Mouse (Mus musculus): ENCODE results near the gene Unkl. TPM values are rescaled to one million over a fixed set of nuclear protein-coding genes. Genes with fewer than 3 reads are reported as not detected.
"Not testable (repeated sequence)": the region's sequence is repeated elsewhere in the genome, so short reads cannot be mapped to it uniquely, and the experiment has no call there.

The Unkl gene
- polyA plus RNA-seq, 1 experiment, result 38.3 TPM

- no peak for TF ChIP-seq POLR2A (IDR thresholded peaks at IDR 0.05; ENCODE audit: low read depth, low read length)
- TF ChIP-seq CTCF (conservative IDR thresholded peaks at IDR 0.05; ENCODE audit: insufficient read depth, insufficient read length, low read depth, low read length), result no peak
- Histone ChIP-seq H3K4me3 (ENCODE audit: insufficient read depth, low read depth, low read length) (no peak overlapping the region), H3K36me3 (ENCODE audit: control insufficient read depth, insufficient read depth, low read length) (no peaks in the 10 kb centered on the region), H3K27me3 (replicated peaks; ENCODE audit: control insufficient read depth, insufficient read depth, low read length) (no peaks in the 10 kb centered on the region), H3K4me1 (ENCODE audit: control insufficient read depth, insufficient read depth, low read length) (peaks cover 37% of the 10 kb centered on the region), H3K27ac (ENCODE audit: insufficient read depth, low read depth, low read length) (no peak overlapping the region)
- no peak for DNase-seq
- WGBS, result 83% methylated on average over 4 of the region's 4 CpGs
Observed at GRCm38 (mm10) chr17:25225659-25226058, 37.5 kb downstream of the Unkl start.

GRCm38 (mm10) chr17:25227991-25228390, 39.8 kb downstream of the Unkl start:
- H3K27ac ChIP-seq (ENCODE audit: insufficient read depth, low read depth, low read length), result peak overlapping the region; percentile 49
- peak; percentile 78 for DNase-seq
- H3K36me3 ChIP-seq (ENCODE audit: control insufficient read depth, insufficient read depth, low read length), result no peaks in the 10 kb centered on the region
- 60% methylated on average over 5 of the region's 5 CpGs for WGBS
- no peak for TF ChIP-seq CTCF (conservative IDR thresholded peaks at IDR 0.05; ENCODE audit: insufficient read depth, insufficient read length, low read depth, low read length)
- peak; percentile 68 for TF ChIP-seq POLR2A (IDR thresholded peaks at IDR 0.05; ENCODE audit: low read depth, low read length)
- peaks cover 27% of the 10 kb centered on the region for H3K4me1 ChIP-seq (ENCODE audit: control insufficient read depth, insufficient read depth, low read length)
- no peaks in the 10 kb centered on the region for H3K27me3 ChIP-seq (replicated peaks; ENCODE audit: control insufficient read depth, insufficient read depth, low read length)
- H3K4me3 ChIP-seq (ENCODE audit: insufficient read depth, low read depth, low read length), result peak overlapping the region; percentile 56

- H3K27ac ChIP-seq (ENCODE audit: insufficient read depth, low read depth, low read length), result peak overlapping the region; percentile 71
- peak overlapping the region; percentile 56; the same call in 1 of the 2 replicates for H3K4me3 ChIP-seq (ENCODE audit: insufficient read depth, low read depth, low read length)
- peak; percentile 65 for DNase-seq
- 46% methylated on average over 17 of the region's 17 CpGs for WGBS
- H3K4me1 ChIP-seq (ENCODE audit: control insufficient read depth, insufficient read depth, low read length), result peaks cover 15% of the 10 kb centered on the region
- H3K36me3 ChIP-seq (ENCODE audit: control insufficient read depth, insufficient read depth, low read length); H3K27me3 ChIP-seq (replicated peaks; ENCODE audit: control insufficient read depth, insufficient read depth, low read length): not testable (repeated sequence)
Observed at GRCm38 (mm10) chr17:25230014-25230655, 41.9 kb downstream of the Unkl start.

GRCm38 (mm10) chr17:25230700-25231099, 42.5 kb downstream of the Unkl start:
- no peaks in the 10 kb centered on the region for H3K36me3 ChIP-seq (ENCODE audit: control insufficient read depth, insufficient read depth, low read length)
- TF ChIP-seq POLR2A (IDR thresholded peaks at IDR 0.05; ENCODE audit: low read depth, low read length) (no peak), CTCF (conservative IDR thresholded peaks at IDR 0.05; ENCODE audit: insufficient read depth, insufficient read length, low read depth, low read length) (no peak)
- H3K27me3 ChIP-seq (replicated peaks; ENCODE audit: control insufficient read depth, insufficient read depth, low read length), result no peaks in the 10 kb centered on the region
- 72% methylated on average over 3 of the region's 3 CpGs for WGBS
- peak overlapping the region; percentile 53 for H3K27ac ChIP-seq (ENCODE audit: insufficient read depth, low read depth, low read length)
- peak; percentile 88 for DNase-seq
- peak overlapping the region; percentile 16; the same call in 1 of the 2 replicates for H3K4me3 ChIP-seq (ENCODE audit: insufficient read depth, low read depth, low read length)
- H3K4me1 ChIP-seq (ENCODE audit: control insufficient read depth, insufficient read depth, low read length), result peaks cover 12% of the 10 kb centered on the region

GRCm38 (mm10) chr17:25231621-25232020, 43.4 kb downstream of the Unkl start:
- not testable (repeated sequence) for H3K36me3 ChIP-seq (ENCODE audit: control insufficient read depth, insufficient read depth, low read length); H3K27ac ChIP-seq (ENCODE audit: insufficient read depth, low read depth, low read length); DNase-seq; H3K4me3 ChIP-seq (ENCODE audit: insufficient read depth, low read depth, low read length); H3K27me3 ChIP-seq (replicated peaks; ENCODE audit: control insufficient read depth, insufficient read depth, low read length)
- H3K4me1 ChIP-seq (ENCODE audit: control insufficient read depth, insufficient read depth, low read length), result peaks cover 11% of the 10 kb centered on the region
- 94% methylated on average over 7 of the region's 11 CpGs for WGBS

GRCm38 (mm10) chr17:25235635-25236034, 47.4 kb downstream of the Unkl start:
- no peak for TF ChIP-seq POLR2A (IDR thresholded peaks at IDR 0.05; ENCODE audit: low read depth, low read length)
- DNase-seq, result no peak
- peaks cover 1% of the 10 kb centered on the region; the same call in 1 of the 2 replicates for H3K4me1 ChIP-seq (ENCODE audit: control insufficient read depth, insufficient read depth, low read length)
- H3K27ac ChIP-seq (ENCODE audit: insufficient read depth, low read depth, low read length), result no peak overlapping the region
- WGBS, result 80% methylated on average over 9 of the region's 9 CpGs
- no peak overlapping the region for H3K4me3 ChIP-seq (ENCODE audit: insufficient read depth, low read depth, low read length)
- no peaks in the 10 kb centered on the region for H3K36me3 ChIP-seq (ENCODE audit: control insufficient read depth, insufficient read depth, low read length)
- no peaks in the 10 kb centered on the region for H3K27me3 ChIP-seq (replicated peaks; ENCODE audit: control insufficient read depth, insufficient read depth, low read length)

- no peaks in the 10 kb centered on the region for H3K27me3 ChIP-seq (replicated peaks; ENCODE audit: control insufficient read depth, insufficient read depth, low read length)
- no peaks in the 10 kb centered on the region for H3K4me1 ChIP-seq (ENCODE audit: control insufficient read depth, insufficient read depth, low read length)
- DNase-seq, result peak; percentile 91
- H3K27ac ChIP-seq (ENCODE audit: insufficient read depth, low read depth, low read length), result peak within 1 kb of the TSS; percentile 26; the same call in 1 of the 2 replicates
- peak within 1 kb of the TSS; percentile 78 for H3K4me3 ChIP-seq (ENCODE audit: insufficient read depth, low read depth, low read length)
- TF ChIP-seq POLR2A (IDR thresholded peaks at IDR 0.05; ENCODE audit: low read depth, low read length) (no peak), CTCF (conservative IDR thresholded peaks at IDR 0.05; ENCODE audit: insufficient read depth, insufficient read length, low read depth, low read length) (no peak)
- WGBS, result under 1% methylated on average over 80 of the region's 80 CpGs
- no peaks in the 10 kb centered on the region for H3K36me3 ChIP-seq (ENCODE audit: control insufficient read depth, insufficient read depth, low read length)
Observed at GRCm38 (mm10) chr17:25239695-25240636, 51.8 kb downstream of the Unkl start, which contains the start of the genes Gnptg and Tsr3. Gnptg (minus strand) TSS chr17:25240124. Tsr3 (plus strand) TSS chr17:25240170.

All from kidney, adult 2 months (tissue).